Mouse (Mus musculus): ENCODE measurements around the gene Hipk1. TPM values are rescaled to one million over a fixed set of nuclear protein-coding genes. Genes with fewer than 3 reads are reported as not detected.

The Hipk1 gene
- 21.7 and 34.2 TPM in 2 replicates for polyA plus RNA-seq (2012; rRNA removed)

GRCm38 (mm10) chr3:103791230-103792110 lies at the start of gene Hipk1:
Gene Hipk1 (minus strand): TSS chr3:103791563.

GRCm38 (mm10) chr3:103832426-103832825 lies 41.1 kb upstream of the Hipk1 start, which contains the start of gene Bcl2l15:
Gene Bcl2l15 (plus strand): TSS chr3:103832601.

GRCm38 (mm10) chr3:103808891-103809798 lies 17.8 kb upstream of the Hipk1 start, which contains the start of the genes Dclre1b, Ap4b1 and Gm43064:
Gene Dclre1b (minus strand): TSS chr3:103809444.
Gene Ap4b1 (plus strand): TSS chr3:103809520.
Gene Gm43064 (plus strand): TSS chr3:103809573.

GRCm38 (mm10) chr3:103739329-103739728 lies 52.0 kb downstream of the Hipk1 start, which contains the start of gene Gm10964:
Gene Gm10964 (plus strand): TSS chr3:103739366.

GRCm38 (mm10) chr3:103737778-103738571 lies 53.4 kb downstream of the Hipk1 start, which contains the start of gene Olfml3:
Gene Olfml3 (minus strand): TSS chr3:103738001.

Other genes with a start within 250 kb of the Hipk1 start
- 2.8 and 2.9 TPM in 2 replicates for gene Syt6, start 216.3 kb downstream of the Hipk1 start, polyA plus RNA-seq (2012; rRNA removed)
- 0.04 and 0.14 TPM in 2 replicates for gene Atg4a-ps, start 145.5 kb downstream of the Hipk1 start, polyA plus RNA-seq (2012; rRNA removed)
- gene Olfml3, start 53.6 kb downstream of the Hipk1 start, polyA plus RNA-seq (2012; rRNA removed), result 4.8 and 15.5 TPM in 2 replicates
- gene Gm10964, start 52.2 kb downstream of the Hipk1 start, polyA plus RNA-seq (2012; rRNA removed), result not detected in 2 replicates
- gene Dclre1b, start 17.9 kb upstream of the Hipk1 start, polyA plus RNA-seq (2012; rRNA removed), result 9.2 and 12.5 TPM in 2 replicates
- gene Ap4b1, start 18.0 kb upstream of the Hipk1 start, polyA plus RNA-seq (2012; rRNA removed), result 21.2 and 26.4 TPM in 2 replicates
- gene Gm43064, start 18.0 kb upstream of the Hipk1 start, polyA plus RNA-seq (2012; rRNA removed), result 0.15 and 0.40 TPM in 2 replicates
- gene Bcl2l15, start 41.0 kb upstream of the Hipk1 start, polyA plus RNA-seq (2012; rRNA removed), result 1.3 and 1.6 TPM in 2 replicates
- gene Ptpn22, start 68.2 kb upstream of the Hipk1 start, polyA plus RNA-seq (2012; rRNA removed), result 0.31 and 0.34 TPM in 2 replicates
- 11.2 and 17.8 TPM in 2 replicates for gene Rsbn1, start 122.6 kb upstream of the Hipk1 start, polyA plus RNA-seq (2012; rRNA removed)
- 32.5 and 39.4 TPM in 2 replicates for gene Phtf1, start 176.5 kb upstream of the Hipk1 start, polyA plus RNA-seq (2012; rRNA removed)